Mouse (Mus musculus) MN1 (cell line): ENCODE measurements around the gene Il2ra.

Experiments used
- DNase-seq: peaks from one replicate; pipeline ENCODE4 v3.0.0-alpha.2; 2016; ENCODE audit warnings: low spot score

The Il2ra gene

GRCm38 (mm10) chr2:11653330-11653729 lies 10.7 kb downstream of the Il2ra start:
- DNase-seq = no peak

DNA sequence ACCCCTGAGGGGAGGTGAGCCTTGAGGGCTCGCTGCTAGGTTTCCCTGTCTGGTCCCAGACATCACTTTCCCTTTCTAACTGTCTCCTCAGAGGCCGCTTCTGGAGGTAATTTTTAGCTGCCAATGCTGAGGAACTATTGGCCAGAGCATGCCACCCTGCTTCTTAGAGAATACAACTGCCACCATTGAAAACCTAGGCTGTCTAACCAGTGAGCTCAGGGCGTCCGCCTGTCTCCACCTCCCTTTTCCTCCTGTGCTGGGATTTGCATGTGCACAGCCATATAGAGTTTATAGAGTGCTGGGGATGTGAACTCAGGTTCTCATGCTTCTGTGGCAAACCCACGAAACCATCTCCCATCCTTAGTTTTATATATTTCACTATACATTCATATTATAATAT lies 11.2 kb downstream of the Il2ra start:
- DNase-seq = no peak

DNA sequence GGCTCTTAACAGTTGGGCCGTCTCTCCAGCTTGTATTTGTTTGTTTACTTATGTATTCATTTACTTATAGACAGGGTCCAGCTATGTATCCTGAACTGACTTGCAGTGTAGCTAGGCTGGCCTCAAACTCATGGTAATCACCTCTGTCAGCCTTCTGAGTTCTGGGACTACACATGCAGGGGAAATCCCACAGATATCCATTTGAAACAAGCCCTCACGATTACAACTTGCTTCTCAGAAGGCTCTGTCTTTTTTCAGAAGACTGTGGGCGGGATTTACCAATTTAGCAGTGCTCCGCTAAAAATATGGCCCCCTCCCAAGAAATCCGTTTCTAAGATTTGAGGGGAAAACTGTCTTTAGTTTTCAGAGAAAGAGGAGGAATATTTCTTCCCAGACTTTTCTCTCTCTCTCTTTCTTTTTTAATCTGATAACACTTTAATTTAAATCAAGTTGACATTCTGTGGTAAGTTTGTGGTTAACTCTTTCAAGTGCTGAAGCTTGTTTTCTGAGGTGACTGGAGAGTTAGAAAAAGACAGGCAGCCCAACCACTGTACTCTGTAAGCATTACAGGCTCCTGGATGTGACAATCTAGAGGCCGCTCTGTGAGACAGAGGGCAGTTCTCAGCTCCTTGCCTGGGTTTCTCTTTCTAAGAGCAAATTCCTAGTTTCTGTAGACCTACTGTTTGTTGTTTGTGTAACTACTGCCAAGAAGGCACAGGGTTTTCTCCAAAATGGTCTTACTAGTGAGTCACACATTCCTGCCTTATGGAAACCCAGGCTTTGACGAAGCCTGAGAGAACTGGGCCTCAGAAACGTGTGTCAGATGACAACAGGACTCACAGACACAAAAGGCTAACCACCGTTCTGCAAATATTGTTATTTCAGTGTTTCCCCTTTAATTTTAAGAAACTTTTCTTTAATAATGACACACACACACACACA lies 12.7 kb downstream of the Il2ra start:
- no peak for DNase-seq

DNA sequence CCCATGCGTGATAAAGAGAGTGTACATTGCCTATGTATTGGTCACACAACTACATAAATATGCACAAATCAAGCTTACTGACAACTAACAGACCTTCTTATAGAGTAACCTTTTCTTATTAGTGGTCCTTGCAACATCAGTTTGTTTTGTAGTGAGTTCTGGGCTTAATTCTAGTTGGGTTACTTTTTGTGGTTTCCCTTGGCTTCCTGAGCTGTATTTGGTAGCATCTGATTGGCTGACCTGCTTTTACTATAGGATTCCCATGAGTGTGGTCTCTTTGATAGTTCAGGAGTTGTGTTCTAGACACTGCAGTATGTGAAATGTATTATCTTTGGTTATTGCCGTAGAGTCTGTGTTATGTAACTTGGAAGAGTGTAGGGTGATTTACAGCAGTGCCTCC lies 15.0 kb downstream of the Il2ra start:
- DNase-seq = no peak

- no peak for DNase-seq
These were observed 16.7 kb downstream of the Il2ra start for GRCm38 (mm10) chr2:11659263-11659662.

DNA sequence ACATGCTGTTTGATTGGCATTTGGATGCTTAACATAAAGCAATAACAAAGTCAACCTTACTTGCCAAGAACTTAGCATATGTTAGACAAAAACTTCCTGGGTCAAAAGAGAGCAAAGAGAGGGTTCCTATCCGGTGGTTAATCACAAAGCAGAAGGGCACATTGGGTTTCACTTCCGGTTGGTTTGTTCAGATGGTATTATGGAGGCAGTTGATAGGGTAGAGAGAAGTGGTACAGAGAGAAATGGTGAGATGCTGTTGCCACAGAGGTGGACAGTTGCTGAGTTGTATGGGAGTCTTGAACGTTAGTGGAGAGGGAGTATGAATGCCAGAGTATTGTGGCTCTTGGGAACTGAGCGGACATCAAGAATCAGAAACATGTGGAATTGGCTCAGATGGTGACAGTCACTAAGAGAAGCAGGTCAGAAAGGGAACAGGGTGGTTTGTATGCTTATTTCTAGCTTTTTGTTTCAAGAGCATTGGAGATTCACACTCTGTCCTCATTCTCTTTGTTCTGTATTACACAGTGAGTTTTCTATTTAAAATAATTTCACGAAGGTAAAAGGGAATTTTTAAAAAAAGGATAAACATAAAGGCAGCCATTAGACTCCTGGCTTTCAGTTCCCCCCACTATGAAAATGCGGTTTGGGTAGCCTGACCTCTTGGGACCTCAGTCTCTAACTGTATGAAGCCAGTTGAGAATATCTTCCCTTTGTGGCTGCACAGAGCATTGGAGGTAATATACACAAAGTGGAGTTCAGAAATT lies 19.7 kb downstream of the Il2ra start:
- no peak for DNase-seq

- DNase-seq = no peak
These were observed 20.3 kb downstream of the Il2ra start for GRCm38 (mm10) chr2:11662907-11663230.

DNA sequence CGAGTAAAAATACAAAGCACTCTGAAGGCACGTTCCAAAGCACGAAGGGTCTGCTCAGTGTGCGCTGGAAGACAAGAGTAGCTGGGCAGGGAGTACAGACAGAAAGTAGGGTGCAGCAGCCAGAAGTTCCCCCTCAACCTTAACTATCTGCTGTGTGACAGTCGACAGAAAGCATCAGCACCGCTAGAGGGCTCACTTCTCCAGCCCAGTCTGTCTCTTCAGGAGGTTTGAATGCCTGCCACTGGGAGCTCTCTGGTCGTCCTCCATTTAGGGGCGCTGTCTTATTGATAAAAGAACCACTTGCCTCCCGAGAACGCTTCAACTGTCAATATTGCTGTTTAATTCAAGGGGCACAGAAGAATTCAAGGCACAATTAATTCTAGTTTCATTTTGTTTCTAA lies 21.4 kb downstream of the Il2ra start:
- peak; percentile 23 for DNase-seq

- DNase-seq = no peak
These were observed 21.8 kb downstream of the Il2ra start for GRCm38 (mm10) chr2:11664367-11664766.

- no peak for DNase-seq
These were observed 22.2 kb downstream of the Il2ra start for GRCm38 (mm10) chr2:11664806-11665205.

GRCm38 (mm10) chr2:11665326-11665725 lies 22.7 kb downstream of the Il2ra start:
- no peak for DNase-seq

- no peak for DNase-seq
These were observed 29.5 kb downstream of the Il2ra start for GRCm38 (mm10) chr2:11672144-11672543.

- DNase-seq = no peak
These were observed 37.0 kb downstream of the Il2ra start for GRCm38 (mm10) chr2:11679626-11680025.

DNA sequence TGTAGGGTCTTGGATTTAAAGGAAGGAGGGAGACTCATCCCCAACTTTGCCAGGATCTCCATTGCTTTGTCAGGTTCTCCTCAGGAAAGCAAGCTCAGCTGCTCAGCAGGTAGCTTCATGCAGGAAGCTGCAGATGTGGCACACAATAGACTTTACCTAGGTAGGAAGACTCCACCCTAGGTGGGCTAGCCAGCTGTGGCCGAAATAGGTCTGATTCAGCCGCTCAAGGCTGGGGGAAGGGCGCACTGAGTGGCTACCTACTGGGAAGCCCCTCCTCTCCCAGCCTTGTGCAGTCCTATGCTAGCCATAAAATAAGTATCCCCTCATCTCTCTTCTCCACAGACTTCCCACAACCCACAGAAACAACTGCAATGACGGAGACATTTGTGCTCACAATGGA lies 40.1 kb downstream of the Il2ra start:
- DNase-seq = no peak

- DNase-seq = no peak
These were observed 43.9 kb downstream of the Il2ra start for GRCm38 (mm10) chr2:11686512-11686911.

GRCm38 (mm10) chr2:11687436-11687835 lies 44.8 kb downstream of the Il2ra start:
- DNase-seq = peak; percentile 38

DNA sequence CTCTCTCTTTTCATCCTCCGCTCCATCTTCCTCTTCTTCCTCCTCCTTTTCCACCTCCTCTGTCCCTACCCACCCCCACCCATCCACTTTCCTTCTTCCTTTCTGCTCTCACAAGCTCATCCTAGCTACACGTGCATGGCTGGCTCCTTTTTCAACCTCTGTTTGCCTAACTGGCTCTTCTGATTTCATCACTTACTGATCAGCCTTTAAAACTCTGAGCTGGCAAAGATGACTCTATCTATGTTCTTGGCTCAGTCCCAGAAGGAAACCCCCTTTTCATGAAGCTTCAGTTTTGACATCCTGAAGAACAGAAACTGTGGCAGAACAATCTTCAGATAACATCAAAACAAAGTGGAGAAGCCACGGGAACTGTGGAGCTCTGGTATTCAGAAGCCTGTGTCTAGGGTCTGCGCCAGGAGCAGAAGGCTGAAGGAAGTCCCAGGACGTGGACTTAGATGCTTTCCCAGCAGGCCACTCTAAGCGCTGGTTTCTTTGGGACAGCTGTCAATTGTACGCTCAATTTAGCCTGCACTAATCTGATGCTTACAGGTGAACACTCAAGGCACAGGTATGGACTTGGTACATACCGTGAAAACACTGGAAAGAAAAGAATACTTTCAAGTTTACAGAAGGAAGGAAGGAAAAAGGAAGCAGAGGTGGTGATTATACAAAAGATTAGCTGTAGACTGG lies 47.7 kb downstream of the Il2ra start:
- DNase-seq = no peak

GRCm38 (mm10) chr2:11693352-11693751 lies 50.7 kb downstream of the Il2ra start:
- DNase-seq = no peak

- DNase-seq = no peak
These were observed 51.5 kb downstream of the Il2ra start for GRCm38 (mm10) chr2:11694104-11694503.

DNA sequence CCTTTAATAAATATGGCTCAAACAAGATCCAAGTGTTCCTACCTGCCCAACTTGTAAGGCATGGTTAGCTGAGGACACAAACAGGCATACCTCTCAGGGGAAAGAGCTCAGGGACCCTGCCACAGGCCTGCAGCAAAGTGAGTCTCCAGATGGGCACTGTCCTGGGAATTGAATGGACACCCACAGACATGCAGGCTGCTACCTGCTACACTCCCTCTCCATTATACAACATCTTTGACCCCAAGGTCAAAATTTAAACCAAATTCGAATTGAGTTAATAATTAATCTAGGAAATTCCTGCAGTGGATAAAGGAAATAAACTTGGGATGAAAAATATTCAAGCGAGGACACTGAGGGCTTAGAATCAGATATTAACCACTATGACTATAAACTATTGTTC lies 53.3 kb downstream of the Il2ra start:
- DNase-seq = no peak

DNA sequence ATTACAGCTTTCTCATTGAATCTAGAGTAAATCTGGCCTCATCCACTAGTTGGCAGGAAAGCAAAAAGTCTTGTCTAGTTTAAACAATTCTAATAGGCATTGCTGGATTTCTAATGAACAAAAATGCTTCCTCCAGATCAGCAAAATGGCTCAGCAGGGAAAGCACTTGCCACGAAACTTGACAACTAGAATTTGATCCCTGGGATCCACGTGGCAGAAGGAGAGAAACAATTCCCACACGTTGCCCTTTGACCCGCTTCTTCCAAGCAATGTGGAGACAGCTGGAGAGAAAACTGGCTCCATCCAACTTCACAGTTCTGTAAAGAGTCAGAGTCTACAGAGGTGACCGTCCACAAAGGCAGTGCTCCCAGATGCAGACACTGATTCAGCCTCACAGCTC lies 56.4 kb downstream of the Il2ra start:
- no peak for DNase-seq

- no peak for DNase-seq
These were observed 57.3 kb downstream of the Il2ra start for GRCm38 (mm10) chr2:11699905-11700304.
